Mouse (Mus musculus) liver, postnatal 0 days (tissue): ENCODE data around the gene Fyttd1.

Experiments
- CTCF ChIP-seq: sonication (generic); IDR thresholded peaks from 2 replicates; pipeline ENCODE4 v1.5.1; 2016; ENCODE audit warnings: antibody characterized with exemption, low read depth
- EP300 ChIP-seq: IDR thresholded peaks from 2 replicates; pipeline ENCODE4 v1.6.1; 2016; ENCODE audit warnings: antibody characterized with exemption, low read depth, mild to moderate bottlenecking

DNA sequence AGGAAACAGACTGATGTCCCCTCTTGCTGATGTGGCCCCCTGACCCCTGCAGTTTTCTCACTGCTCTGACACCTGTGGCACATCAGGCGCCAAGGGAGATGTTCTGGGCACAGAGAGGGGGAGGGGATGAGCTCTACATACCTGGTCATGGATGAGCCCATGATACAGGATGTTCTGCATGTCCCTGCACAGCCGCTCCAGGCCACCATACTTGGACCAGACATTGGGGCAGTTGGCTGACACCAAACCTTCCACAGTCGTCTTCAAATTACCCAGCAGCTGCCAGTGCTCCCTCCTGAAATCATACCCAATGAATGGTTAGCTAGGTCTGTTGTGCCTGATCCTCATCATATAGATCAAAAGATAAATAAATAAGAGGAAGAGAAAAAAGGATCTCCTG, 20.5 kb upstream of the Fyttd1 start:
- TF ChIP-seq CTCF (no peak), EP300 (no peak)
